Mouse (Mus musculus): Measurements from ENCODE around the gene Cd200r1.
A peak's percentile ranks its signal among the peaks of the same experiment; 100 is the strongest.

The Cd200r1 gene

DNA sequence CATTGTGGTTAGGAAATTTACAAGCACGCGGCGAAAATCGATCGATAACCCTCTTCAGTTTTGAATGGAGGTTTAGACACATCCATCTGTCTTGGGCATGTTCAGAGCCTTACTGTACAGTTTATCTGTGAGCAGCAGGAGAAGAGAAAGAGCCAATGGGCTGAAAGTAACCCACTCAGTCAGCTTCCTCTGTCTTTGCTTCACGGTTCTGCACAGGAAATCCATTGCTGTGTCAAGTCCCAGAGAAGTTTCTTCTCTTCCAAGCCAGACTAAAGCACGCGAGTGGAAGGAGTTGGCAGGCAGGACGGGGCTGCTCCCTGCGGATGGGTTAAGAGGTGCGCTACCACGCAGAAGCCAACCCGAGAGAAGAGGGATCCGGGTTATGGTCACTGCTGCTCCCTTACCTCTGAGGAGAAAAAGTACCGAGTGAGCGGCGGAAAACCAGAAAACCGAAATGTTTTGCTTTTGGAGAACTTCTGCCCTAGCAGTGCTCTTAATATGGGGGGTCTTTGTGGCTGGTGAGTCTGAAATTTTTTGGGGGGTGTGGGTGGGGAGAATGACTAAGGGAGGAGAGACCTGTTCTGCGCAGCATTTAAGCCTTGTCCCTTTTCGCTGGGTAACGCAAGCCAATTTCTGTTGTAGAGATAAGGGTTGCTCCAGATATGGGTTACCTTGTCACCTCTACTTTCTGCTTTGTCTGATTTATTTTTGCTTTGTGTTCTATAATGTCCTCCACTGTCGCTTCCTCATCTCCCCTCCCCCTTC, at the start of gene Cd200r1:
Cd200r1 (plus strand) TSS at position 182 of the 765 bp plus-strand sequence.
- no peak for DNase-seq (ENCODE audit: low read depth)

DNA sequence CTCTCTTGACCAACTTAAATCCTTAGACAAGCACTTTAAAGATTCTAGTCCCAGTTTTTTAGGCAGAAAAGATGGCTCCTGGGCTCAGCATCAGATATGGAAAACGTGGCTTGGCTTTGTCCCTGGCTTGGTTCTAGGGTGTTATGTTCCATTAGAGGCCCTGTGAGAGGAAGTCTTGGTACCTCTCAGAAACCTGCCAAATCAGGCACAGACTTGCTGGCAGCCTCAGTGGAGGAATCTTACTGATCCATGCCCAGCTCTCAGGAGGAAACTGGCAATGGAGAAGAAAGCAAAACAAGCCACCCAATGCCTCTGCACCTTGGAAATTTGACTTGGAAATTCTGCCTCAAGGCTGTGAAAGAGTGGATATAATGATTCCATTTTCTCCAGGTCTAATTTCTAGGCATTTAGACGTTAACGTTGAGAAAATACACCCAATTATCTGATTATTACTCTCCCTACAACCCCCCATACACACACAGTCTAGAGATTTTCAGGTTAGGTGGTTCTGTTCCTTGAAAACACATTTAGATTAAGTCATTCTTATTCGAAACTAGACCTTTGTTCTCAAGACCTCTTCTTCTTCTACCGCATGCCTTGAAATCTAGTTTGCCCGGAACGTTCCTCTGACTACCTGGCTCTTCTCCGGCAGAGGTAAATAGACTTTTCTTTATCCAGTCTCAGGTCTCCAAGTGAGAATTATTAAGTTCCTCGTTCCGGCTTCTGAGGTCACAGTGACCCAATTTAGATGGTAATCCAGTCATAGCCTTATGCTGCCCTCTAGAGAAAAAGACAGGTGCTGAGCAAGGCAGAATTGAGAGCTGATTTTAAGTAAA, 49.0 kb upstream of the Cd200r1 start:
- DNase-seq (ENCODE audit: low read depth), result no peak

DNA sequence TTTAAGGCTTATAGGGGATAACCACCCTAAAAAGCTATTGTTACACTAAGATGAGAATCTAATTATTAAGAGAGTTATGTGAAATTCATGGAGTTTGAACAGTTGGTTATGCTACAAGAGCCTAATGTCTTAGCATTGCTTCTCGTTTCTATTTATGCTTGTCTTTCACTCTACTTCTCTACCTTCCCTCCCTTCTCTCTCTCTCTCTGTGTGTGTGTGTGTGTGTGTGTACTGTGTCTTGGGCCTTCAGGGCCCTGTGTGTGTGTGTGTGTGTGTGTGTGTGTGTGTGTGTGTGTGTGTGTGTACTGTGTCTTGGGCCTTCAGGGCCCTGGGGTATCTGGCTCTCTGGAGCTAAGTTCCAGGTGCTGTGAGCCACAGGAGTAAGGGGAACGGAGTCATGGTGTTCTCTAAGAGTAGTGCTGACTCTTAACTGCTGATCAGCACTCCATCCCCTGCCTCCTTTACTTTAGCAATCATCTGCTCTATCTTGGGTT, 48.3 kb upstream of the Cd200r1 start:
- DNase-seq (ENCODE audit: low read depth), result no peak

DNA sequence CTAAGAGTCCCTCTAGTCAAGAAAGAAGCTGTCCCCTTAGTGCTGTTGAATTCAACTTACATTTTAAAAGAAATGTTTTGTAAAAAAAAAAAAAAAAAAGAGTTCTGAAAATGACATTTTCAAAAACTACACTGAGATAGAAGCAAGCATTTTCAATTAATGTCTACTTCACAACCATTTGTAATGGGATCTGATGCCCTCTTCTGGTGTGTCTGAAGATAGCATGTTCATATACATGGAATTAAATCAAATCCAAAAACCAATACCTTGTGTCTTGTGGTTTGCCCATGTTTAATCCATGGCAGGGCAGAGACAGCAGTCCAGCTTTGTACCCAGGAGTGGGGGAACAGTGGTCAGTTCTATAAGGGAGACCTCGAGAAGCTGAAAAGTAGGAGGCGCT, 47.7 kb upstream of the Cd200r1 start:
- DNase-seq (ENCODE audit: low read depth), result no peak

DNA sequence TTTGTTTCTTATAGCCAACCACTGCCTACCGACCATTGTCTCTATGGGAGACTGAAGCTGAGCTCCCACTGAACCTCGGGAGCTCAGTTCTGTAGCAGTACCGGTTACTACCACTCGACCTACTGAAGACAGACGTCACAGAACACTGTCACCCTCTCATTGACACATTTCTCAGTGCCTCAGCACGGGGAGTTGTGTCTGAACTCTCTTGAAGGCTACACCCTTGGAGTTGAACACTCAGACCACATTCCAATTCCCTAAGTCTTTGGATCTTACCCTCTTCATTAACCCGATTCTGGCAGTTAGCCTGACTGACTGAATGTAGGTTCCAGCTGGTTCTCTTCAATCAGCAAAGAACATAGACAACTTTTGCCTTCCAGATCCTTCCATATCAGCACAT, 46.2 kb upstream of the Cd200r1 start:
- no peak for DNase-seq (ENCODE audit: low read depth)

DNA sequence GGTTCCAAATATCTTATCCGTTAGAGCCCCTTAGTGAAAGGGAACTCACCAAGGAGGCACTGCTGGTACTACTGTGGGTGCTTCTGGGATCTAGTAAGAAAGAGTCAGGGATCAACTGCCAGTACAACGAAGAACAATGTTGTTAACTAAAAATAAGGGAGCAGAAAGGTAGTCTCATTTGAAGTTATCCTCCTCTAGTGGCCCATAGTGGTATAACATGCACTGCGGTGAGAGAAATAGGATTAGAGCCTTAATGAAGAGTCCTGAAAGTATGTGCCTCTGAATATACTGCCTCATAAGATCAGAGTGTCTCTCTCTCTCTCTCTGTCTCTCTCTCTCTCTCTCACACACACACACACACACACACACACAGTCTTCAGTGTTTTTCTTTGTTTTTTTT, 45.0 kb upstream of the Cd200r1 start:
- DNase-seq (ENCODE audit: low read depth), result peak; percentile 51

DNA sequence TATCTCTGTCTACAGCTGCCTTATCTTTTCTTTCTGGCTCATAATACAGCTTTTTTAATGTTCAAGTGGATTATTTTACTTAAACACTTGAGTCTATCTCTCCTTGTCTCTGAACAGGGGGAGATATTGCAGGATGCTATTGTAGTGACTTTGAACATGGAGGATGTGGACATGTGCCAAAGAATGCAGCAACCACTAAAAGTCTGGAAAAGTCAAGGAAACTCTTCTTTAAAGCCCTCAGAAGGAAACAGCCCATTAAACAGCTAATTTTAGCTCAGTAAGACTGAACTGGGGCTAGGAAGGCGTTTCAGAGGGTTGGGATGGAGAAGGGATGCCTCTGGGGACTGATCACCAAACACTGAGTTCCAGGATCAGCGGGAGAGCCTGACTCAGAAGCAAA, 42.9 kb upstream of the Cd200r1 start:
- DNase-seq (ENCODE audit: low read depth), result no peak

DNA sequence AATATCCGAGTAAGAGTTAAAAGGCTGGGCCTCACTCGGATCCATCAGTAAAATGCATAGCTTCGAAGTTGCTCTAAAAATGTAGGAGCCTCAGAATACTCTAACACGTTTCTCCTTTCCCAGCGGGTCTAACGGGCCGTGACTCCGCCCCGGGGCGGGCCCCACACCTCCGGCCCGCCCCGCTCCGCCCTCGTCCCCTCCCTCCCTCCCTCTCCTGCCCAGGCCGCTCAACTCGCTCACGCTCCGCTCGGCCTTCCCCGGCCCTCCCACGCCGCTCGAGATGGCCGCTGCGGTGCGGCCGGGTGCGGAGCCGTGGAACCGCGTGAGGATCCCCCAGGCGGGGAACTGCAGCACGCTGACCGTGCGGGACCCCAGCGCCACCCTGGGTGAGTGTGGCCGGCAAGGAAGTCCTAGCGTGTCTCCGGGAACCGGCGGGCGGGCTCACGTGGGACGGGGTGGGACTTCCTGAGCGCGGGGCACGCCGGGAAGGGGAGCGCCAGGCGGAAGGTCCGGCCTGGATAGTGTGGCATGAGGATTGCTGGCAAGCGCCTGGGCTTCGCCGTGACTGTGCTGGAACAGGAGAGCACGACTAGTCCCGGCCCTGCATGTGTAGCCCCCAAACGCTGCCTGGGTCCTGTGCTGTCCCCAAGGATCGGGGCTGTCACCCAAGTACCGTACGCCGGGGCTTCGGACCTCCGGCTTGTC, 41.3 kb upstream of the Cd200r1 start, which contains the start of gene Nepro:
Nepro (plus strand) TSS at position 219 of the 705 bp plus-strand sequence.
- peak; percentile 71 for DNase-seq (ENCODE audit: low read depth)

DNA sequence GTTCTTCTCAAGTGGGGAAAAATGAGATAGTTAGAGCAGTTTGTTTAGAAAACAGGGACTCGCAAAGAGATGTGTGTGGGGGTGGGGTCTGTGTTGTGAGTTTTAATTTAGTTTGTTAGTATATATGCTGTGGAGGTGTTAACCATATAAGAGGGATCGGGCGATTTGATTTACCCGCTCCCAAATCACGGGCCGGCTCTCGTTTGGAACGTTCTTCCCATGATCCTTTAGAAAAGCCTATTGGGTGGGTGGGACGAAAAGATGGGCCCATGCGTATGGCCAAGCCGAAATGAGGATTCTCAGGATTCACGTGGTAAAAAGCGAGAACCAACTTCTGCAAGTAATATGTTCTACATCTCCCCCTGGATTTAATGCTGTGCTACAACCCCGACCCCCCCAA, 40.7 kb upstream of the Cd200r1 start:
- no peak for DNase-seq (ENCODE audit: low read depth)

DNA sequence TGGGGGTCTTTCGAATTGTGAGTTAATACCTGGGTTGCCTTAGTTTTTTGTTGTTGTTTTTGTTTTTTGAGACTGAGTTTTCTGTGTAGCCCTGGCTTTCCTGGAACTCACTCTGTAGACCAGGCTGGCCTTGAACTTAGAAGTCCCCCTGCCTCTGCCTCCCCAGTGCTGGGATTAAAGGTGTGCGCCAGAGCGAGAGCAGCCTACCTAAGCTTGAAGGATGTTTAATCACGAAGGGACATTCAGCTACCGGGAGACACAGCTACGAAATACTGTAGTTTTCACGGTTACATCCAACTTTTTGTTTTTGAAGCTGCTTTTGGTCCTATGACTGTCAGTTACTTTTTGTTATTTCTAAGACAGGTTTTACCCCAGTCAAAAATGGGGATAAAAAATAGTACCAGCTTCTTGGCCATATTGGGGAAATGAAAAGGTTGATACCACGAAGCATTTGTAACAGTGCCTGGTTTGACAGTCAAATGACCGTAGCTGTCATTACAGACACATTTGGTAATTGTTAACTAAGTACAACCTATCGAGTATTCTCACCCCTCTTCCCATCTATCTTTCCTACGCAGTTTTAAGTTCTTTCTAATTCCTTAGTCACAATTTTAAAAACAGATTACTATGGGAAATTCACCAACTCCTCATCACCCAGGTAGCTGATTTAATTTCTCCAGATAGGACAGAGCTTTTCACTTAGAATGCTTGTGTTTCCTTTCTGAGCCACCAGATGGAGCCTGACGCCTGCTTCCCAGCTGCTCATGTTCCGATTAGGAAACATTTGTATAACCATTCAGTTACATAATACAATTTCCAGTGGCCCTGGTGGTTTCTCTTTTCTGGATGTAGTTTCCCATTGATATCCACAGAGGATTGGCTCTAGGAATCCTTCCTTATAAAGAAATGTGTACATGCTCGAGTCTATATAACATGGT, 40.0 kb upstream of the Cd200r1 start:
- peak; percentile 76 for DNase-seq (ENCODE audit: low read depth)

DNA sequence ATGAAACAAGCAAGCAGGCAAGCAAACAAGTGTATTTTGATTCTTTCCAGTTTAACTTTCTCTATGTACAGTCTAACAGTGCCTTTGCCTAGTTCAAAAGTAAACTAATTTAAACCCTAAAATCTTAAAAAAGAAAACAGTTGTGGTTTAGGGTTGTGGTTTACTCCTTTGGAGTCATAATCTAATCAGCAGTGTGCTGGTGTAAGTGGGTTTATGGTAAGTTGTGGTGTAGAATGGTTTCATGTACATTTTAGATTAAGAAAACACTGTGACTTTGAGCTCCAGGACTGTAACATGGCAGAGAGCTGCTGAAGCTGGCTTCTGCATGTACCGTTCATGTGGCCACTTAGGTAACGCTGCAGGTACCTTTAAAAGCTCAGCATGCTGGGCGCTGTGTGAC, 38.0 kb upstream of the Cd200r1 start:
- DNase-seq (ENCODE audit: low read depth), result no peak

DNA sequence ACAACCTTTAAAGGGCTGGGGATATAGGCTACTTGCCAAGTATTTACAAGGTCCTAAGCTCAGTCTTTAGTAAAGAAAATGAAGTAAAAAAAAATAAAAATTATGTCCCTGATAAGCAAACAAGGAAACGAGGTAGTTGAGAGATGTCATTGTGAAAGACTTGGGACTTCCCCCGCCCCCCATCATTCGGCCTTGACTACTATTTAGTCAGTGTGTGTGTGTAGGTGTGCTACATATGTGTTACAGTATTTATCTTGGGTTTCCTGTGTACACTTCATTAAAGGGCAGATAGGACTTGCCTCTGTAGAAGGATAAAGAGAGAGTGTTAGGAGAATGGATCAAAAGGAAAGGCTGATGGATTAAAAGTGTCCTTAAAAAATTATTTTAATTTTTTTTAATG, 31.5 kb upstream of the Cd200r1 start:
- no peak for DNase-seq (ENCODE audit: low read depth)

DNA sequence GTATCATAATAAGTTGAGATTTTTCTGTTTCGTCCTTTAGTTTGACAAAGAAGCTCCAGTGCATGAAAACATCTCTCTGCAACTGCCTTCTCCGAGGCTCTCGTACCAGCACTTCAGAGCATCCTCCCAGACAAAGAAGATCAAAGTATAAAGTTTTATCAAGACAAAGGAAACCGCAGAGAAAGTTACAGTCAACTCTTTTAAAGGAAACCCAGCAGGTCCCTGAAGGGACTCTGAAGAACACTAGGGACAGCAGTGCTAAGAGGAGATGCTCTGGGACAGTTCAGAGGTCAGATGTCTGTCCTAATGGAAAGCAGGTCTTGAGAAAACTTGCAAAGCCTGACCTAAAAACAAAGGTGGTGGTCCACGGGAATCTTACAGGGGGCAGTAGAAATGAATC, 29.9 kb upstream of the Cd200r1 start:
- no peak for DNase-seq (ENCODE audit: low read depth)

DNA sequence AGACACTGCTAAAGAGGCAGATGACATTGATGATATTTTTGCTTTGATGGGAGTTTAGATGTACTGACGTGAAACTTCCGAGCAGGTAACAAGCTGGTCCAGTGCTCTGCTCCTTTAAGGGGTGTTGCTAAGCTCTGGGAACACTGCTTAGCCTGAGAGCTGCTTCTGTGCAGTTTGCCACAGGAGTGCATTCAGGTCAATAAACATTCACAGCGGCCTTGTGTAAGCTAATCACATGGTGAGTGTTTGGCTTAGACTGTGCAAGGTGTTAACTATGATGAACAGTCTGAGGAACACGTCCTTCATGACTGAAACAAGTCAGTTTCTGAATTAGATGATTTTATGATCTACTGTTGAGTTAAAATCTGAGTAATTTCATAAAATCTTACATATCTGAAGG, 29.4 kb upstream of the Cd200r1 start:
- DNase-seq (ENCODE audit: low read depth), result no peak

DNA sequence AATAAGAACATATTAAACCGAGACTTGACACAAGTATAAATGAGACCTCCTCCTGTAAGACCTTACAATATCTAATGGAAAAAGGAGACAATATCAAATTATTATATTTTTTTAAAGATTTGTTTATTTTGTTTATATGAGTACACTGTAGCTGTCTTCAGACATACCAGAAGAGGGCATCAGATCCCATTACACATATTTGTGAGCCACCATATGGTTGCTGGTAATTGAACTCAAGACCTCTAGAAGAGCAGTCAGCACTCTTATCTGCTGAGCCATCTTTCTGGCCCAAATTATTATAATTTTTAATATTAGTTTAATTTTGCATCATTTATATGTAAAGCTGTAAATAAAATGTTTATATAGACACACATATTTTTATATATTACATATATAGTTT, 22.8 kb upstream of the Cd200r1 start:
- no peak for DNase-seq (ENCODE audit: low read depth)

DNA sequence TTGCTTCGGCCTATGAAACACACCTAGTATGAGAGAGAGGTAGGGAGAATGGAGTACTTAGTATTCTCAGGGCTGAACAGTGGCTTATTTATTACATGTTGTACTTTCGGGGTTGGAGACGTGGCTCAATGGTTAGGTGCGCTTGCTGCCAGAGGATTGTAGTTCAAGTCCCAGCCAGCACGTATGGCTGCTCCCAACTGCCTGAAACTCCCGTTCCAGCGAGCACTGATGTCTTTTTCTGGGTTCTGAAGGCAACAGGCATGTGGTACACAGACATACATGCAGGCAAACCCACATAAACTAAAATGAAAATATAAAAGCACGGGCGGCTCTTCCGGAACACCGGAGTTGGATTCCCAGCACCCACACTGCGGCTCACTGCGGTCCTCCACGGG, 20.1 kb upstream of the Cd200r1 start:
- DNase-seq (ENCODE audit: low read depth), result no peak

DNA sequence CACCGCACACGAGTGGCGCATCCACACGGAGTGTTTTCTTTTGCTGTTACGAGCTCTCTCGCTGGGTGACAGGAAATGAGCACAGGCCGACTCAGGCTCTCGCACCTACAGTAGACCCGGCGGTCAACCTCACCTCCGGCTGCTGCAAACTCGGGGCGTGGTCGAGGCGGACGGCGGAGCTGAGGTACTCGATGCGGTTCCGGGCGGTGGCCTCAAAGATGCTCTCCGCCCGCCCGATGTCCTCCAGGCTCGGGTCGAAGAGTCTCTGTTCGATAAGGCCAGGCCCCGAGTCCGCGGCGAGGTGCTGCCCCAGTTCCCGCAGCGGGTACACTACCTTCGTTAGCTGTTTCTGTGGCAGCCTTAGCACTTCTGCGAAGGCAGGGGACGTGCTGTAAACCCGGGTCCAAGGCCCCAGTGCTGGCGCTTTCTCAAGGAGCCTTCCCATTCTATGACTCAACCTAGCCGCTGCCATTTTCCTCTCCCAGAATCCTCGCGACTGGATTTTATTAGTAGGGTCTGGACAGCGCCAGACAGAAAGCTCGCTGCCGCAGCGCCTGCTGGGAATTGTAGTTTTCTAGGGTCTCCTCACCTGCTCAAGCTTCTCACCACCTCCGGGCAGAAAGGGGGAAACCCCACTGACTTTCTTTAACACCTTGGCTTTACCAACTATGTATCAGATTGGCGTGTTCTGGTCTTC, 19.5 kb upstream of the Cd200r1 start, which contains the start of gene Gtpbp8:
Gtpbp8 (minus strand) TSS at position 498 of the 697 bp plus-strand sequence.
- peak; percentile 76 for DNase-seq (ENCODE audit: low read depth)

DNA sequence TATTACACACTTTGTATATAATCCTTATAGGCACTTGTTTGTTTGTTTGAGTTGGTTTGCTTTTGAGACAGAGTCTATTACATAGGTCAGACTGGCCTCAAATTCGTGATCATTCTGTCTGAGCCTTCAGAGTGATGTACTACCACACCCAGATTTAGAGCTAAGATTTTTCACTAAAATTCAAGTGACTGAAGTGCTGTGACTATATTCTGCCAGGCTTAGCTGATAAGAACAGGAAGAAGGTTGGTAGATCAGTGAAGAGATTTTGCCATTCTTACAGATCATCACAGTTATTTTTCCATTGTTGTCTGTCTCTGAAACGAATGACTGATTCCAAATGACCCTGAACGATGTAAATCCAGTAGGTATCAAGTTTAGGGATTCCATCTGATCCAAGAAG, 17.5 kb upstream of the Cd200r1 start:
- no peak for DNase-seq (ENCODE audit: low read depth)

DNA sequence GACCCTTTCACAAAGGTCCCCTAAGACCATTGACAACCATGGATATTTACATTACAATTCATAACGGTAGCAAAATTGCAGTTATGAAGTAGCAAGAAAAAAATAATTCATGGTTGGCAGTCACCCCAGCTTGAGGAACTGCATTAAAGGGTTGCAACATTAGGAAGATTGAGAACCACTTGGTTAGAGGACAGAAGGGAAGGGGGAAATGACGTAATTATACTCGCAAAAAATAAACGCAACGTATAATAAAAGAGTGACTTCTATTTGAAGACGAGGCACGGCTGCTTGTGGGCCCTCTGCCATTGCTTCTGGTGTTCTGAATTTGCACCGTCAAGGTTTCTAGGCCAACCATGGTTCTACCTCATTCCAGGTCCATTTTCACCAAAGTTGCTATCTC, 7.8 kb upstream of the Cd200r1 start:
- DNase-seq (ENCODE audit: low read depth), result no peak

DNA sequence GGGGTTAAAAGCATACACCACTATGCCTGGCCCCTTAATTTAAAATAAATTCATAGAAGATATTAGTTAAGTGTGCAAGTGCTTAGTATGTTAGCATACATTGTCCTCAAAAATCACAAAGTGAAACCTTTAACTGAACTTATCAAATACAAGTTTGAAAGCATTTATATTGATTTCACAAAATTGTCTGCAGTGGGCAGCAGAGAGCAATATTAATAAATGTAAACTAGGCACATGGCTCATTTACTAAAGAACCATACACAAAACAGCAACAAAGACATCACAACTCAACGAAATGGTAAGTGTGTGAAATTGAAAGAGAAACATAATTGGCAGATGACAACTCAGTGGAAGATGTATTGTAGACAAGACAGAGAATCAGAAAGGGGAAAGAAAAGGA, 3.7 kb upstream of the Cd200r1 start:
- DNase-seq (ENCODE audit: low read depth), result no peak
